Comparison of ENCODE assay signal across 10 mouse cellular contexts in genomic region chr16:13580784-13581183, GRCm38 (mm10).
A peak's percentile ranks its signal among the peaks of the same experiment; 100 is the strongest.
DNase-seq lines count a peak whose midpoint lies in the region; ATAC-seq and TF ChIP-seq lines count a peak whose summit lies in the region.
"Had no signal": no experiment of that assay in that cellular context is flagged by ENCODE, and none has a peak within 500 bp of the region (broad histone marks: within the 10 kb centered on the region; RNA-seq: fewer than 3 reads in every experiment).

No protein-coding gene starts in this region.

- H3K4me1 ChIP-seq in liver, postnatal 0 days (ENCODE audit: insufficient read depth) = no peaks in the 10 kb centered on the region
- H3K4me1 ChIP-seq in liver, embryonic 12.5 days = peaks cover 5% of the 10 kb centered on the region
- peaks cover 0 to 3% of the 10 kb centered on the region in 2 experiments; a peak in 1 of 4 replicates for H3K4me1 ChIP-seq in ES-E14 (ENCODE audit: control insufficient read depth in 2 of 2, insufficient read depth in 2 of 2, low read length in 2 of 2, poor library complexity in 1 of 2)
- no peaks in the 10 kb centered on the region for H3K4me1 ChIP-seq in neural tube, embryonic 15.5 days

- WGBS in liver, postnatal 0 days (ENCODE audit: insufficient replicate concordance) = 79% methylated on average over 3 of the region's 3 CpGs
- WGBS in liver, embryonic 12.5 days (ENCODE audit: insufficient replicate concordance) = 81% methylated on average over 3 of the region's 3 CpGs
- 91% methylated on average over 3 of the region's 3 CpGs for WGBS in neural tube, embryonic 15.5 days

- DNase-seq in gastrocnemius, postnatal 25 days = peak; percentile 14
- DNase-seq in gastrocnemius, postnatal 36 days = no peak
- DNase-seq in liver, postnatal 0 days = no peak
- peak; percentile 30 for DNase-seq in ES-E14 (ENCODE audit: low read depth, low spot score)
- DNase-seq in lung, postnatal 14 days = peak; percentile 12
- DNase-seq in spleen, adult 12 weeks (ENCODE audit: low spot score) = no peak
- DNase-seq: layer of hippocampus, adult 9-11 months had no signal

- no peaks in the 10 kb centered on the region for H3K9me3 ChIP-seq in liver, postnatal 0 days (ENCODE audit: low read length)
- H3K9me3 ChIP-seq in liver, embryonic 12.5 days (replicated peaks) = no peaks in the 10 kb centered on the region
- H3K9me3 ChIP-seq in ES-E14 (ENCODE audit: control insufficient read depth, insufficient read depth, low read depth, low read length) = no peaks in the 10 kb centered on the region
- H3K9me3 ChIP-seq in neural tube, embryonic 15.5 days (replicated peaks) = no peaks in the 10 kb centered on the region
- H3K9me3 ChIP-seq: embryonic facial prominence, embryonic 10.5 days had no signal

- H3K36me3 ChIP-seq in liver, postnatal 0 days (replicated peaks; ENCODE audit: insufficient read depth, low read length) = no peaks in the 10 kb centered on the region
- H3K36me3 ChIP-seq in liver, embryonic 12.5 days = peaks cover 20% of the 10 kb centered on the region; the same call in 1 of the 2 replicates
- H3K36me3 ChIP-seq in ES-E14 (ENCODE audit: control insufficient read depth, insufficient read depth, low read length, poor library complexity, severe bottlenecking) = peaks cover 10% of the 10 kb centered on the region; the same call in 1 of the 2 replicates
- 0 out of 2 replicates have a peak, but pooled peaks cover 3% of the 10 kb centered on the region for H3K36me3 ChIP-seq in neural tube, embryonic 15.5 days

- in situ Hi-C loops in ES-E14 (cut with MboI; ENCODE audit: low sequenced_read_pairs in 2 of 2, unreplicated experiment in 2 of 2) = no loop called here

- peak; percentile 59 for TF ChIP-seq CTCF in liver, postnatal 0 days (IDR thresholded peaks at IDR 0.05; ENCODE audit: low read depth)

- H3K4me3 ChIP-seq in liver, postnatal 0 days (ENCODE audit: low read depth, low read length) = no peak overlapping the region
- H3K4me3 ChIP-seq in liver, embryonic 12.5 days = no peak overlapping the region
- H3K4me3 ChIP-seq in ES-E14 (ENCODE audit: insufficient read depth in 1 of 2, low read depth in 1 of 2, low read length in 2 of 2, poor library complexity in 1 of 2, severe bottlenecking in 1 of 2) = no peak overlapping the region
- no peak overlapping the region for H3K4me3 ChIP-seq in neural tube, embryonic 15.5 days (replicated peaks)
- H3K4me3 ChIP-seq: embryonic facial prominence, embryonic 10.5 days had no signal

- H3K27me3 ChIP-seq in liver, postnatal 0 days (ENCODE audit: insufficient read depth, low read length) = no peaks in the 10 kb centered on the region
- H3K27me3 ChIP-seq in liver, embryonic 12.5 days (replicated peaks) = no peaks in the 10 kb centered on the region
- no peaks in the 10 kb centered on the region for H3K27me3 ChIP-seq in neural tube, embryonic 15.5 days (replicated peaks)

- no peak overlapping the region for H3K27ac ChIP-seq in liver, postnatal 0 days (ENCODE audit: low read depth)
- no peak overlapping the region for H3K27ac ChIP-seq in liver, embryonic 12.5 days
- H3K27ac ChIP-seq in ES-E14 (ENCODE audit: insufficient read depth, low read depth, low read length, poor library complexity, severe bottlenecking) = no peak overlapping the region
- no peak overlapping the region for H3K27ac ChIP-seq in neural tube, embryonic 15.5 days (replicated peaks)
- H3K27ac ChIP-seq: embryonic facial prominence, embryonic 10.5 days had no signal

- intact Hi-C loops in gastrocnemius, postnatal 36 days (cut with DNase I) = loop anchor here (2.0 to 5.0 kb wide), 2 partner anchors 48 to 133 kb away; no protein-coding TSS in a partner anchor

- no peak overlapping the region for H3K4me2 ChIP-seq in liver, postnatal 0 days (ENCODE audit: low read depth, low read length)
- no peak overlapping the region for H3K4me2 ChIP-seq in liver, embryonic 12.5 days
- no peak overlapping the region for H3K4me2 ChIP-seq in neural tube, embryonic 15.5 days

- no peak for TF ChIP-seq EP300 in liver, postnatal 0 days (IDR thresholded peaks at IDR 0.05; ENCODE audit: low read depth)

- no peak overlapping the region for H3K9ac ChIP-seq in liver, postnatal 0 days (replicated peaks)
- no peak overlapping the region for H3K9ac ChIP-seq in liver, embryonic 12.5 days
- no peak overlapping the region for H3K9ac ChIP-seq in ES-E14 (ENCODE audit: insufficient read depth, low read depth, low read length, poor library complexity, severe bottlenecking)
- no peak overlapping the region for H3K9ac ChIP-seq in neural tube, embryonic 15.5 days (replicated peaks)

- ATAC-seq in liver, postnatal 0 days = no peak
- no peak for ATAC-seq in liver, embryonic 12.5 days
- ATAC-seq in neural tube, embryonic 15.5 days (ENCODE audit: low FRiP score) = no peak

TF ChIP-seq in ES-E14, 5 proteins besides CTCF, POLR2A, EP300 and RAD21:
- no peak for TF ChIP-seq CHD2 (IDR thresholded peaks at IDR 0.05; ENCODE audit: low read depth, low read length)
- no peak for TF ChIP-seq HCFC1 (IDR thresholded peaks at IDR 0.05; ENCODE audit: borderline replicate concordance, insufficient read depth, low read length)
- no peak for TF ChIP-seq ZC3H11A (IDR thresholded peaks at IDR 0.05; ENCODE audit: borderline replicate concordance, low read depth, low read length)

Comparison
In these comparisons a context has a peak if more than half of its experiments do, and no peak if none do; other contexts are left out.
1. DNase-seq: peak in gastrocnemius, postnatal 25 days (single experiment), ES-E14 (single experiment) and lung, postnatal 14 days (single experiment); none in gastrocnemius, postnatal 36 days (0 of 2), liver, postnatal 0 days (single experiment) and spleen, adult 12 weeks (single experiment).